20 mouse cellular contexts compared by ENCODE assay signal in the genomic region with DNA sequence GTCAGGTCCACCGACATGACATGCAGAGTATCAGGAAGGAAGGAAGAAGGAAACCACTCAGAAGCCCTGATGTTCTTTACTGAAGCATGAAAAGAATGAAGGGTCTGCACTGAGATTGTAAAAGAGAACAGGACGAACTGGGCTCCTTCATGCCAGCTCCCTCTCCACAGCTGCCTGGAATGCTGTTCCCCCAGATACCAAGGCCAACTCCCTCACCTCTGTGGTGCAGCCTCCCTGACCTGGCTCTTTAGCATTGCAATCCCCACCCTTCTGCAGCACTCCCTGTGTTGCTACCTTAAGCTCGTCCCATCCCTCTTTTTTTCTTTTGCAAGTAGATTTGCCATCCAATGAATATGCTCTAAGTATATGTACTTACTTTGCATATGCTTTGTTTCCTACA. TPM values are rescaled to one million over a fixed set of nuclear protein-coding genes. Genes with fewer than 3 reads are reported as not detected.
A peak's percentile ranks its signal among the peaks of the same experiment; 100 is the strongest.
DNase-seq lines count a peak whose midpoint lies in the region; ATAC-seq lines count a peak whose summit lies in the region.
"Had no signal": no experiment of that assay in that cellular context is flagged by ENCODE, and none has a peak within 500 bp of the region (broad histone marks: within the 10 kb centered on the region; RNA-seq: fewer than 3 reads in every experiment).

No protein-coding gene starts in this region.

- ATAC-seq in kidney, embryonic 15.5 days (replicated peaks; ENCODE audit: low FRiP score): 0 out of 2 replicates have a peak, but pooled peaks have one; percentile 33
- no peak for ATAC-seq in liver, embryonic 13.5 days (ENCODE audit: low read depth)
- peak; percentile 92 for ATAC-seq in lung, embryonic 16.5 days (ENCODE audit: low read depth)
- ATAC-seq in CD4-positive, CD25-positive, alpha-beta regulatory T cell, adult 4 months: no peak
- ATAC-seq: midbrain, embryonic 13.5 days had no signal

- no peaks in the 10 kb centered on the region for H3K36me3 ChIP-seq in kidney, embryonic 15.5 days
- no peaks in the 10 kb centered on the region; the same call in 1 of the 2 replicates for H3K36me3 ChIP-seq in liver, embryonic 13.5 days
- no peaks in the 10 kb centered on the region for H3K36me3 ChIP-seq in lung, embryonic 16.5 days (ENCODE audit: control insufficient read depth, insufficient read depth, low read length)
- H3K36me3 ChIP-seq: G1E; hindbrain, embryonic 12.5 days; midbrain, embryonic 13.5 days; stomach, embryonic 15.5 days had no signal

- H3K9me3 ChIP-seq in kidney, embryonic 15.5 days (replicated peaks): no peaks in the 10 kb centered on the region
- peaks cover 5% of the 10 kb centered on the region; the same call in 1 of the 2 replicates for H3K9me3 ChIP-seq in liver, embryonic 13.5 days (replicated peaks)
- no peaks in the 10 kb centered on the region for H3K9me3 ChIP-seq in lung, embryonic 16.5 days (ENCODE audit: control insufficient read depth, low read length)
- H3K9me3 ChIP-seq: stomach, embryonic 15.5 days had no signal

- H3K27me3 ChIP-seq in kidney, embryonic 15.5 days: no peaks in the 10 kb centered on the region
- 0 out of 2 replicates have a peak, but pooled peaks cover 3% of the 10 kb centered on the region for H3K27me3 ChIP-seq in liver, embryonic 13.5 days
- H3K27me3 ChIP-seq in lung, embryonic 16.5 days (ENCODE audit: control insufficient read depth, insufficient read depth, low read depth, low read length): no peaks in the 10 kb centered on the region
- H3K27me3 ChIP-seq: stomach, embryonic 15.5 days had no signal

- 55% methylated on average over 3 of the region's 3 CpGs for WGBS in kidney, embryonic 15.5 days
- 33% methylated on average over 3 of the region's 3 CpGs for WGBS in liver, embryonic 13.5 days (ENCODE audit: insufficient replicate concordance)
- 39% methylated on average over 3 of the region's 3 CpGs for WGBS in lung, embryonic 16.5 days

- H3K27ac ChIP-seq in kidney, embryonic 15.5 days: 0 out of 2 replicates have a peak overlapping the region, but pooled peaks have one; percentile 33
- peak overlapping the region; percentile 96 for H3K27ac ChIP-seq in liver, embryonic 13.5 days
- H3K27ac ChIP-seq in lung, embryonic 16.5 days (ENCODE audit: low read length): peak overlapping the region; percentile 89
- H3K27ac ChIP-seq: hindbrain, embryonic 12.5 days; macrophage; midbrain, embryonic 13.5 days; stomach, embryonic 15.5 days had no signal

- no peak for DNase-seq in kidney, adult 11 months
- DNase-seq in liver, embryonic 13.5 days: no peak
- DNase-seq in embryo, embryonic 10.5 days (ENCODE audit: low spot score): no peak
- DNase-seq in B cell, adult 2 months: no peak
- DNase-seq: adrenal gland, postnatal 14 days; cerebellum, postnatal 10 days; gastrocnemius, postnatal 14 days; kidney, postnatal 14 days; layer of hippocampus, adult 9-11 months; retina, postnatal 1 day; thymus, postnatal 25 days had no signal

- H3K9ac ChIP-seq in kidney, embryonic 15.5 days: no peak overlapping the region
- peak overlapping the region; percentile 61 for H3K9ac ChIP-seq in liver, embryonic 13.5 days
- no peak overlapping the region for H3K9ac ChIP-seq in lung, embryonic 16.5 days (ENCODE audit: low read length)
- H3K9ac ChIP-seq: hindbrain, embryonic 12.5 days; midbrain, embryonic 13.5 days; stomach, embryonic 15.5 days had no signal

- H3K4me2 ChIP-seq in kidney, embryonic 15.5 days: no peak overlapping the region
- peak overlapping the region; percentile 61 for H3K4me2 ChIP-seq in liver, embryonic 13.5 days
- peak overlapping the region; percentile 12; the same call in 1 of the 2 replicates for H3K4me2 ChIP-seq in lung, embryonic 16.5 days (ENCODE audit: low read depth, low read length)
- H3K4me2 ChIP-seq: hindbrain, embryonic 12.5 days; midbrain, embryonic 13.5 days; stomach, embryonic 15.5 days had no signal

- no peak overlapping the region for H3K4me3 ChIP-seq in kidney, embryonic 15.5 days (replicated peaks)
- H3K4me3 ChIP-seq in liver, embryonic 13.5 days (replicated peaks): no peak overlapping the region
- no peak overlapping the region for H3K4me3 ChIP-seq in lung, embryonic 16.5 days (ENCODE audit: low read length)
- H3K4me3 ChIP-seq: hindbrain, embryonic 12.5 days; midbrain, embryonic 13.5 days; myocyte; stomach, embryonic 15.5 days had no signal

- peaks cover 10% of the 10 kb centered on the region for H3K4me1 ChIP-seq in kidney, embryonic 15.5 days
- peaks cover 55% of the 10 kb centered on the region for H3K4me1 ChIP-seq in liver, embryonic 13.5 days (replicated peaks)
- H3K4me1 ChIP-seq in lung, embryonic 16.5 days (replicated peaks; ENCODE audit: control insufficient read depth, insufficient read depth, low read length): peaks cover 17% of the 10 kb centered on the region
- H3K4me1 ChIP-seq: stomach, embryonic 15.5 days had no signal

RNA-seq across cellular contexts. Expression of a gene that starts 52.3 kb away (rescaled TPM):
- 8.7 and 9.5 TPM in 2 replicates for polyA plus RNA-seq in kidney, embryonic 15.5 days (2015; fragmentation: Nextera tagmentation; extraction: Ambion mirVana)
- polyA plus RNA-seq in liver, embryonic 13.5 days (2015; fragmentation: Nextera tagmentation; extraction: Ambion mirVana): 6.8 and 7.4 TPM in 2 replicates
- 11.1 and 15.3 TPM in 2 replicates for polyA plus RNA-seq in lung, embryonic 16.5 days (2015; fragmentation: Nextera tagmentation; extraction: Ambion mirVana)
- not detected for polyA plus RNA-seq in CD4-positive, CD25-positive, alpha-beta regulatory T cell, adult 4 months (2017; shearing (Covaris generic))
- polyA plus RNA-seq: G1E had no signal

RNA-seq across cellular contexts. Expression of a gene that starts 57.4 kb away (rescaled TPM):
- polyA plus RNA-seq in kidney, embryonic 15.5 days (2015; fragmentation: Nextera tagmentation; extraction: Ambion mirVana): 9.4 TPM in 2 replicates
- polyA plus RNA-seq in liver, embryonic 13.5 days (2015; fragmentation: Nextera tagmentation; extraction: Ambion mirVana): 3.4 and 5.5 TPM in 2 replicates
- polyA plus RNA-seq in lung, embryonic 16.5 days (2015; fragmentation: Nextera tagmentation; extraction: Ambion mirVana): 9.5 and 10.2 TPM in 2 replicates
- 10 to 100 TPM in 1 of 2 experiments, 1 to 10 TPM in 1; 7.7 to 10.2 TPM for polyA plus RNA-seq in CD4-positive, CD25-positive, alpha-beta regulatory T cell, adult 4 months (2017; shearing (Covaris generic))

Comparison
In these comparisons a context has a peak if more than half of its experiments do, and no peak if none do; other contexts are left out.
1. ATAC-seq: peak in kidney, embryonic 15.5 days (single experiment) and lung, embryonic 16.5 days (single experiment); none in liver, embryonic 13.5 days (single experiment) and CD4-positive, CD25-positive, alpha-beta regulatory T cell, adult 4 months (single experiment).
2. H3K27ac ChIP-seq: peak in every context shown above with its lines; median percentile 96 in liver, embryonic 13.5 days; 89 in lung, embryonic 16.5 days; 33 in kidney, embryonic 15.5 days.